Mouse (Mus musculus) spleen, postnatal 0 days (tissue): ENCODE results near the gene Rgs3. TPM values are rescaled to one million over a fixed set of nuclear protein-coding genes. Genes with fewer than 3 reads are reported as not detected.

Experiments used
- polyA plus RNA-seq: library from polyadenylated mRNA; unstranded; fragments of >200 nt; fragmentation: Nextera tagmentation; extraction: Ambion mirVana; gene quantifications from 2 replicates; pipeline ENCODE4 v1.2.1, GENCODE M21; 2015

The Rgs3 gene
- polyA plus RNA-seq: 17.6 and 23.6 TPM in 2 replicates

GRCm38 (mm10) chr4:62559797-62560329 is at the start of gene Rgs3:
TSS of gene Rgs3 (plus strand) at chr4:62559847.

GRCm38 (mm10) chr4:62519849-62520233 is 39.8 kb upstream of the Rgs3 start, which contains the start of gene Alad:
TSS of gene Alad (minus strand) at chr4:62519918.

GRCm38 (mm10) chr4:62524651-62525488 is 34.8 kb upstream of the Rgs3 start, which contains the start of the genes Pole3 and 4933430I17Rik:
TSS of gene Pole3 (minus strand) at chr4:62525068.
TSS of gene 4933430I17Rik (plus strand) at chr4:62525369.

Other genes with a start within 250 kb of the Rgs3 start
- 18.5 and 21.3 TPM in 2 replicates for gene Fkbp15, start 199.3 kb upstream of the Rgs3 start, polyA plus RNA-seq
- 21.1 and 22.6 TPM in 2 replicates for gene Slc31a1, start 199.1 kb upstream of the Rgs3 start, polyA plus RNA-seq
- gene Cdc26, start 151.2 kb upstream of the Rgs3 start, polyA plus RNA-seq: 89.9 and 92.8 TPM in 2 replicates
- 12.7 and 13.3 TPM in 2 replicates for gene Prpf4, start 151.1 kb upstream of the Rgs3 start, polyA plus RNA-seq
- not detected in 2 replicates for gene Rnf183, start 124.6 kb upstream of the Rgs3 start, polyA plus RNA-seq
- gene Wdr31, start 89.0 kb upstream of the Rgs3 start, polyA plus RNA-seq: 2.2 and 2.6 TPM in 2 replicates
- gene Bspry, start 79.8 kb upstream of the Rgs3 start, polyA plus RNA-seq: 0.19 and 0.86 TPM in 2 replicates
- gene Hdhd3, start 56.4 kb upstream of the Rgs3 start, polyA plus RNA-seq: 2.4 and 4.0 TPM in 2 replicates
- gene Alad, start 39.9 kb upstream of the Rgs3 start, polyA plus RNA-seq: 533 and 652 TPM in 2 replicates
- 71.2 and 84.8 TPM in 2 replicates for gene Pole3, start 34.8 kb upstream of the Rgs3 start, polyA plus RNA-seq
- gene 4933430I17Rik, start 34.5 kb upstream of the Rgs3 start, polyA plus RNA-seq: 0.08 and 0.18 TPM in 2 replicates